ENCODE assay signal across 23 mouse cellular contexts in the genomic region with DNA sequence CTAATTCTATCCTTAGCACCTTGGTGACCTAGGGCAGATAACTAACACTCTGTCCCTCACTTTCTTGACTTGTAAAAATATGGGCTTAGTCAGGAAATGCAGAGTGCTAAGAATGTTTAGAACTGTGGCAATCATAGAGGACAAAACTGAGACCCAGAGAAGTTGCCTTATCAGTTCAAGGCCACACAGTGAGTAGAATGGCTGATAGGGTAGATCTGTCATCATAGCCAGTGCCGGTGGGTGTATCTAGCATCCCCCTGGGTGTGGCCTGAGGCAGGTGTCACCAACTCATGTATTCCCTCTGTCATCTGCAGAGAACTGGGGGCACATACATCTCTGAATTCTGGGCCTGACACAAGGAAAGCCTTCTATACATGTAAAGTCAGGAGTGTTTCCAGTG. TPM values are rescaled to one million over a fixed set of nuclear protein-coding genes. Genes with fewer than 3 reads are reported as not detected.
A peak's percentile ranks its signal among the peaks of the same experiment; 100 is the strongest.
DNase-seq lines count a peak whose midpoint lies in the region; ATAC-seq and TF ChIP-seq lines count a peak whose summit lies in the region.
"Had no signal": no experiment of that assay in that cellular context is flagged by ENCODE, and none has a peak within 500 bp of the region (broad histone marks: within the 10 kb centered on the region; RNA-seq: fewer than 3 reads in every experiment).

No protein-coding gene starts in this region.

- H3K9ac ChIP-seq in liver, embryonic 14.5 days (replicated peaks): peak overlapping the region; percentile 20; the same call in 1 of the 2 replicates
- H3K9ac ChIP-seq in midbrain, embryonic 15.5 days: no peak overlapping the region
- no peak overlapping the region for H3K9ac ChIP-seq in intestine, embryonic 15.5 days
- H3K9ac ChIP-seq: embryonic facial prominence, embryonic 15.5 days; heart, embryonic 12.5 days; midbrain, embryonic 12.5 days; neural tube, embryonic 12.5 days had no signal

- peak overlapping the region; percentile 0 for H3K4me3 ChIP-seq in megakaryocyte, embryonic 14.5 days (replicated peaks)
- H3K4me3 ChIP-seq in liver, embryonic 14.5 days (ENCODE audit: insufficient read depth in 1 of 2, low read depth in 2 of 2, low read length in 2 of 2): no peak overlapping the region
- H3K4me3 ChIP-seq in midbrain, embryonic 15.5 days: no peak overlapping the region
- H3K4me3 ChIP-seq in intestine, embryonic 15.5 days (replicated peaks): no peak overlapping the region
- H3K4me3 ChIP-seq: embryonic facial prominence, embryonic 15.5 days; heart, embryonic 12.5 days; hindbrain, embryonic 10.5 days; midbrain, embryonic 12.5 days; neural tube, embryonic 12.5 days had no signal

- peak overlapping the region; percentile 42 for H3K4me2 ChIP-seq in liver, embryonic 14.5 days (ENCODE audit: low read depth)
- H3K4me2 ChIP-seq in midbrain, embryonic 15.5 days: no peak overlapping the region
- H3K4me2 ChIP-seq in intestine, embryonic 15.5 days (replicated peaks): no peak overlapping the region
- H3K4me2 ChIP-seq: embryonic facial prominence, embryonic 15.5 days; heart, embryonic 12.5 days; midbrain, embryonic 12.5 days; neural tube, embryonic 12.5 days had no signal

- peak; percentile 68 for TF ChIP-seq EP300 in liver, embryonic 14.5 days (IDR thresholded peaks at IDR 0.05; ENCODE audit: low read depth)

- no peaks in the 10 kb centered on the region for H3K9me3 ChIP-seq in megakaryocyte, embryonic 14.5 days
- no peaks in the 10 kb centered on the region for H3K9me3 ChIP-seq in liver, embryonic 14.5 days (ENCODE audit: control insufficient read depth, low read length)
- H3K9me3 ChIP-seq in midbrain, embryonic 15.5 days: no peaks in the 10 kb centered on the region
- H3K9me3 ChIP-seq in intestine, embryonic 15.5 days: no peaks in the 10 kb centered on the region
- H3K9me3 ChIP-seq: embryonic facial prominence, embryonic 15.5 days; heart, embryonic 12.5 days; hindbrain, embryonic 10.5 days; midbrain, embryonic 12.5 days; neural tube, embryonic 12.5 days had no signal

- DNase-seq in liver, embryonic 14.5 days (ENCODE audit: low read depth in 3 of 3, low spot score in 3 of 3): peak; percentile 45 to 62 (median 50)
- DNase-seq in lung, postnatal 25 days (ENCODE audit: low spot score): no peak
- DNase-seq: adrenal gland, postnatal 10 days; cerebellum, adult 11-12 months; cerebellum, postnatal 36 days; kidney, adult 9 months; kidney, postnatal 36 days; lung, adult 2 months; lung, postnatal 36 days; right cerebral cortex, adult 18-20 months; thymus, postnatal 14 days had no signal

- peak overlapping the region; percentile 87 for H3K27ac ChIP-seq in liver, embryonic 14.5 days
- H3K27ac ChIP-seq in midbrain, embryonic 15.5 days: no peak overlapping the region
- H3K27ac ChIP-seq in intestine, embryonic 15.5 days: no peak overlapping the region
- H3K27ac ChIP-seq: embryonic facial prominence, embryonic 15.5 days; hindbrain, embryonic 10.5 days; midbrain, embryonic 12.5 days; neural tube, embryonic 12.5 days had no signal

- H3K36me3 ChIP-seq in megakaryocyte, embryonic 14.5 days (replicated peaks; ENCODE audit: low read length): no peaks in the 10 kb centered on the region
- H3K36me3 ChIP-seq in liver, embryonic 14.5 days (replicated peaks; ENCODE audit: control insufficient read depth, insufficient read depth, low read depth): no peaks in the 10 kb centered on the region
- H3K36me3 ChIP-seq in midbrain, embryonic 15.5 days (replicated peaks): no peaks in the 10 kb centered on the region
- no peaks in the 10 kb centered on the region for H3K36me3 ChIP-seq in intestine, embryonic 15.5 days
- H3K36me3 ChIP-seq: embryonic facial prominence, embryonic 15.5 days; heart, embryonic 12.5 days; hindbrain, embryonic 10.5 days; midbrain, embryonic 12.5 days; neural tube, embryonic 12.5 days had no signal

- no peak for TF ChIP-seq CTCF in liver, embryonic 14.5 days (IDR thresholded peaks at IDR 0.05; ENCODE audit: low read depth)

- H3K27me3 ChIP-seq in megakaryocyte, embryonic 14.5 days (replicated peaks): peaks cover 34% of the 10 kb centered on the region
- H3K27me3 ChIP-seq in liver, embryonic 14.5 days (ENCODE audit: control insufficient read depth, insufficient read depth, low read length): peaks cover 30% of the 10 kb centered on the region
- peaks cover 4% of the 10 kb centered on the region for H3K27me3 ChIP-seq in midbrain, embryonic 15.5 days (replicated peaks)
- H3K27me3 ChIP-seq in intestine, embryonic 15.5 days (replicated peaks): peaks cover 5% of the 10 kb centered on the region; the same call in 1 of the 2 replicates
- H3K27me3 ChIP-seq: embryonic facial prominence, embryonic 15.5 days had no signal

- H3K4me1 ChIP-seq in megakaryocyte, embryonic 14.5 days: peaks cover 80% of the 10 kb centered on the region
- peaks cover 44 to 45% of the 10 kb centered on the region in 2 experiments for H3K4me1 ChIP-seq in liver, embryonic 14.5 days (replicated peaks; ENCODE audit: control insufficient read depth in 2 of 2, insufficient read depth in 2 of 2, low read length in 1 of 2)
- peaks cover 24% of the 10 kb centered on the region for H3K4me1 ChIP-seq in midbrain, embryonic 15.5 days
- 0 out of 2 replicates have a peak, but pooled peaks cover 5% of the 10 kb centered on the region for H3K4me1 ChIP-seq in intestine, embryonic 15.5 days (replicated peaks)

- 13% methylated on average over 1 of the region's 1 CpGs for WGBS in liver, embryonic 14.5 days (ENCODE audit: insufficient replicate concordance)
- 93% methylated on average over 1 of the region's 1 CpGs for WGBS in midbrain, embryonic 15.5 days
- WGBS in intestine, embryonic 15.5 days: 62% methylated on average over 1 of the region's 1 CpGs

- no peak for ATAC-seq in megakaryocyte, adult 5-6 weeks (ENCODE audit: poor library complexity, severe bottlenecking)
- ATAC-seq in erythroblast, adult 5-6 weeks (replicated peaks; ENCODE audit: low FRiP score, poor library complexity, severe bottlenecking): peak; percentile 39; the same call in 1 of the 2 replicates
- ATAC-seq in liver, embryonic 14.5 days (ENCODE audit: insufficient read depth): peak; percentile 65
- no peak for ATAC-seq in midbrain, embryonic 15.5 days (replicated peaks)
- no peak for ATAC-seq in intestine, embryonic 15.5 days
- ATAC-seq: activated CD4-positive, CD25-positive, alpha-beta regulatory T cell, adult 4 months; forebrain, embryonic 14.5 days had no signal

RNA-seq across cellular contexts. Expression of a gene that starts 6.1 kb away (rescaled TPM):
- polyA plus RNA-seq in megakaryocyte, embryonic 14.5 days (2012; ENCODE audit: insufficient read depth, low replicate concordance): 4.4 and 6.7 TPM in 2 replicates
- 0.42 TPM in 1 of 2 replicates, not detected in the other for total RNA-seq in megakaryocyte, adult 5-6 weeks (2015)
- total RNA-seq in megakaryocyte, adult 5-6 weeks (2017): not detected in 2 replicates
- total RNA-seq in erythroblast, adult 5-6 weeks (2015; ENCODE audit: low replicate concordance): 0.21 TPM in 1 of 2 replicates, not detected in the other
- 0.28 TPM in 1 of 2 replicates, not detected in the other for total RNA-seq in erythroblast, adult 5-6 weeks (2017; ENCODE audit: low replicate concordance)
- polyA plus RNA-seq in liver, embryonic 14.5 days (2012; rRNA removed): 0.17 and 0.25 TPM in 2 replicates
- 0.03 and 0.16 TPM in 2 replicates for polyA plus RNA-seq in liver, embryonic 14.5 days (2014; fragmentation: Nextera tagmentation; extraction: Ambion mirVana)
- polyA plus RNA-seq in midbrain, embryonic 15.5 days (2015; fragmentation: Nextera tagmentation; extraction: Ambion mirVana): 4.8 and 6.0 TPM in 2 replicates
- polyA plus RNA-seq in intestine, embryonic 15.5 days (2015; fragmentation: Nextera tagmentation; extraction: Ambion mirVana): 1.7 and 2.2 TPM in 2 replicates

RNA-seq across cellular contexts. Expression of a gene that starts 10.9 kb away (rescaled TPM):
- polyA plus RNA-seq in megakaryocyte, embryonic 14.5 days (2012; ENCODE audit: insufficient read depth, low replicate concordance): 2.9 TPM in 1 of 2 replicates, not detected in the other
- total RNA-seq in megakaryocyte, adult 5-6 weeks (2015): 14.3 and 18.3 TPM in 2 replicates
- 34.4 and 34.9 TPM in 2 replicates for total RNA-seq in megakaryocyte, adult 5-6 weeks (2017)
- 6.3 and 10.8 TPM in 2 replicates for total RNA-seq in erythroblast, adult 5-6 weeks (2015; ENCODE audit: low replicate concordance)
- total RNA-seq in erythroblast, adult 5-6 weeks (2017; ENCODE audit: low replicate concordance): 9.5 and 12.3 TPM in 2 replicates
- polyA plus RNA-seq in liver, embryonic 14.5 days (2012; rRNA removed): 5.6 and 8.1 TPM in 2 replicates
- polyA plus RNA-seq in liver, embryonic 14.5 days (2014; fragmentation: Nextera tagmentation; extraction: Ambion mirVana): 19.6 and 21.2 TPM in 2 replicates
- 25.9 and 26.3 TPM in 2 replicates for polyA plus RNA-seq in midbrain, embryonic 15.5 days (2015; fragmentation: Nextera tagmentation; extraction: Ambion mirVana)
- 37.9 and 39.2 TPM in 2 replicates for polyA plus RNA-seq in intestine, embryonic 15.5 days (2015; fragmentation: Nextera tagmentation; extraction: Ambion mirVana)

Comparison
In these comparisons a context has a peak if more than half of its experiments do, and no peak if none do; other contexts are left out.
1. ATAC-seq: peak in erythroblast, adult 5-6 weeks (single experiment) and liver, embryonic 14.5 days (single experiment); none in megakaryocyte, adult 5-6 weeks (single experiment), midbrain, embryonic 15.5 days (single experiment) and intestine, embryonic 15.5 days (single experiment).